Mouse (Mus musculus) intestine, postnatal 0 days (tissue): ENCODE data around the gene Gm35315. TPM values are rescaled to one million over a fixed set of nuclear protein-coding genes. Genes with fewer than 3 reads are reported as not detected.
A peak's percentile ranks its signal among the peaks of the same experiment; 100 is the strongest.
"Not testable (repeated sequence)": the region's sequence is repeated elsewhere in the genome, so short reads cannot be mapped to it uniquely, and the experiment has no call there.

ENCODE experiments used
- ATAC-seq: fragments of 200-750 bp; cut with Nextera tagmentation; 2 replicates; pipeline ENCODE4 v1.8.0; 2017; ENCODE audit warnings: mild to moderate bottlenecking, moderate TSS enrichment, moderate library complexity
- H3K27ac ChIP-seq: fragments of 300-500 bp; sonication (generic); 2 replicates; pipeline ENCODE4 v1.5.1; 2014; ENCODE audit warnings: mild to moderate bottlenecking, low read depth, low read length, moderate library complexity
- H3K27me3 ChIP-seq: fragments of 300-500 bp; sonication (generic); replicated peaks from 2 replicates; pipeline ENCODE4 v1.6.1; 2014; ENCODE audit warnings: low read length, mixed read lengths; ENCODE audit not compliant: control insufficient read depth, insufficient read depth
- H3K36me3 ChIP-seq: fragments of 300-500 bp; sonication (generic); 2 replicates; pipeline ENCODE4 v1.6.1; 2014; ENCODE audit warnings: mild to moderate bottlenecking, moderate library complexity; ENCODE audit not compliant: control insufficient read depth, insufficient read depth
- H3K4me1 ChIP-seq: fragments of 300-500 bp; sonication (generic); replicated peaks from 2 replicates; pipeline ENCODE4 v1.6.1; 2014; ENCODE audit warnings: antibody characterized with exemption, low read length, mixed read lengths; ENCODE audit not compliant: control insufficient read depth, insufficient read depth
- H3K4me2 ChIP-seq: fragments of 300-500 bp; sonication (generic); replicated peaks from 2 replicates; pipeline ENCODE4 v1.6.1; 2014; ENCODE audit warnings: low read depth, mild to moderate bottlenecking, moderate library complexity
- H3K4me3 ChIP-seq: fragments of 300-500 bp; sonication (generic); 2 replicates; pipeline ENCODE4 v1.5.1; 2014; ENCODE audit warnings: low read depth, low read length
- H3K9ac ChIP-seq: fragments of 300-500 bp; sonication (generic); 2 replicates; pipeline ENCODE4 v1.6.1; 2014; ENCODE audit warnings: mild to moderate bottlenecking, low read depth, low read length
- H3K9me3 ChIP-seq: fragments of 300-500 bp; sonication (generic); 2 replicates; pipeline ENCODE4 v1.6.1; 2016; ENCODE audit warnings: mixed run types; ENCODE audit not compliant: control insufficient read depth
- CTCF ChIP-seq: sonication (generic); IDR thresholded peaks from 2 replicates; pipeline ENCODE4 v1.5.1; 2016; ENCODE audit warnings: low read depth, mild to moderate bottlenecking, control low read depth, antibody characterized with exemption, moderate library complexity
- WGBS: fragments of 180-500 bp; shearing (Covaris S2); extraction: QIAGEN DNeasy Blood & Tissue Kit; methylation state at CpG from one replicate; pipeline ENCODE4 v1.1.7; 2014; 5-methylcytosine and 5-hydroxymethylcytosine counted together
- polyA plus RNA-seq: library from polyadenylated mRNA; unstranded; fragments of >200 nt; fragmentation: Nextera tagmentation; extraction: Ambion mirVana; gene quantifications from 2 replicates; pipeline ENCODE4 v1.2.1, GENCODE M21; 2015

Gm35315 gene
- polyA plus RNA-seq, 1 experiment from 2014 or later: 0.52 TPM

DNA sequence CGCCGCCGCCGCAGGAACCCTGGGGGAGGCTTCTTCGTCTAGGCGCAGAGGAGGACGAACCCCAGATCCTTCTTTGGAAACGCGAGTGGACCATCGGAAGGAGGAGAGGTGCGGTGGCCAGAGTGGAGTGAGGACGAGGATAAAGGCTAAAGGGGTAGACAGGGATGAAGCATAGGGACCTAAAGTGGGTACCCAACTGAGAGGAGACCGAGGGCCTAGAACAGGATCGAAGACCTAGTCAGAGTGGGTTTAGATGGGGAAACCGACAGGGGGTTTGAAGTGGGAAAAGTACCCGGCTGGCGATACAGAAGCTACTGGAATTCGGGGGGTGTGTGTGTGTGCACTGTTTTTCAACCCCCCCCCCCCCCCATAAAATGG lies 41.9 kb upstream of the Gm35315 start:
- Histone ChIP-seq H3K9ac (peak overlapping the region; percentile 69), H3K4me3 (peak overlapping the region; percentile 89), H3K36me3 (0 out of 2 replicates have a peak, but pooled peaks cover 4% of the 10 kb centered on the region), H3K9me3 (no peaks in the 10 kb centered on the region), H3K4me1 (no peaks in the 10 kb centered on the region), H3K27me3 (no peaks in the 10 kb centered on the region), H3K4me2 (peak overlapping the region; percentile 78), H3K27ac (peak overlapping the region; percentile 54)
- 3% methylated on average over 18 of the region's 18 CpGs for WGBS
- TF ChIP-seq CTCF: no peak
- no peak for ATAC-seq

DNA sequence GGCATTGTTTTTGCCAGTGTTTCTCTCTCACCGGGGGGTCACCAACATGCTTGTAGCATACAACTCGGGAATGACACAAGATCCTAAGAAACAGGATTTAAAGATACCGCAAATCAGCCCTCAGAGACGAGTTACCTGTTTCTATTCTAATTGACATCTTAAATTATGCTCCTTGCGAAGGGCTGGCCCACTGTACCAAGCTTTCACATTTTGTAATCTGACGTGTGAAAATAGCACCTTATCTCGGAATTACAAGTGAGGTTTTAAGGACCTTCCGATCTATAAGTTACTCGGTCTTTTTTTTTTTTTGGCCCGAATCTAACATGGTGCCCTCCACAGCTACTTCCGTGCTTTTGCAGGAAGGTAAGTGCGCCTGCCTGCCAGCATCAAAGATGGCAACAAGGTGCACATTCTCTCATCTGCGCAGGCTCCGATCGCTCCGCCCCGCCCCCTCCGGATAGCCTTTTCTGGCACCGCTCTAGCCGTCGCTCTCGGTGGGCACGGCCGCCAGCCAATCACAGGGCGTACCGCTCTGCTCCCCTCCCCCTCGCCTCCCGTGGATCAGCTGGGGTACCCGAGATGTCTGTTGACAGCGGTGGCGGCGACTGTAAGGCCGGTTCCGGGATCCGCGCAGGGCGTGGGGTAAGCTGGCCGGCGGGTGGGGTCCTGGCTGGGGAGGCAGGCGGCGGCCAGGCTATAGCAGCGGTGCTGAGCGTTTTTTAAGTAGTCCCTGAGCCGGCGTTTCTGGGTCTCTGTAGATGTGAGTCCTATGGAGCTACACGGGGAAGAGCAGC lies 41.3 kb upstream of the Gm35315 start, which contains the start of gene Chfr:
Gene Chfr (plus strand): TSS at position 550 of the 794 bp plus-strand sequence.
- Histone ChIP-seq H3K4me2 (peak within 1 kb of the TSS; percentile 78), H3K9me3 (no peaks in the 10 kb centered on the region), H3K4me3 (peak within 1 kb of the TSS; percentile 89), H3K27me3 (no peaks in the 10 kb centered on the region), H3K36me3 (no peaks in the 10 kb centered on the region), H3K27ac (peak within 1 kb of the TSS; percentile 54), H3K9ac (peak within 1 kb of the TSS; percentile 69), H3K4me1 (no peaks in the 10 kb centered on the region)
- ATAC-seq: peak; percentile 99
- WGBS: 4% methylated on average over 46 of the region's 46 CpGs
- peak; percentile 32; the same call in 1 of the 2 replicates for TF ChIP-seq CTCF

DNA sequence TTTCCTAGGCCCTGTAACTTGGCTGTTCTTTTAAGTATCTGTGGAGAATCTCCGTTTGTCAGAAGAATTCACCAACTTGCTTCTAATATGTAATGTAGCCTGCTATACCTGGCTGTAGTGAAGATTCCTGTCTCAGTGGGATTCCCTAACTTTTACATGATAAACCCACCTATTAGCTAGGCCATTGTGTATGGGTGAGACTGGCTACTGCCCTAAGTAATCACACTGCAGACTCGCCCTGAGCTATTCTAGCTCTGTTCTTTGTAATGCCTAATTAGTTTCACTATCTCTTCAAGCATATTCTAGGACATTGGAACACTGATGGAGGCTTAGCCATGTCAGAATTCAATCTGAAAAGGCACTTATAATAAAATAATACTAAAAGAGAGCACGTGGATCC lies 28.2 kb upstream of the Gm35315 start:
- H3K27me3 ChIP-seq, ATAC-seq, H3K4me3 ChIP-seq, H3K4me1 ChIP-seq, H3K27ac ChIP-seq, H3K9ac ChIP-seq, H3K4me2 ChIP-seq, H3K9me3 ChIP-seq: not testable (repeated sequence)
- peaks cover 20% of the 10 kb centered on the region for H3K36me3 ChIP-seq
- WGBS: 78% methylated on average over 3 of the region's 3 CpGs

DNA sequence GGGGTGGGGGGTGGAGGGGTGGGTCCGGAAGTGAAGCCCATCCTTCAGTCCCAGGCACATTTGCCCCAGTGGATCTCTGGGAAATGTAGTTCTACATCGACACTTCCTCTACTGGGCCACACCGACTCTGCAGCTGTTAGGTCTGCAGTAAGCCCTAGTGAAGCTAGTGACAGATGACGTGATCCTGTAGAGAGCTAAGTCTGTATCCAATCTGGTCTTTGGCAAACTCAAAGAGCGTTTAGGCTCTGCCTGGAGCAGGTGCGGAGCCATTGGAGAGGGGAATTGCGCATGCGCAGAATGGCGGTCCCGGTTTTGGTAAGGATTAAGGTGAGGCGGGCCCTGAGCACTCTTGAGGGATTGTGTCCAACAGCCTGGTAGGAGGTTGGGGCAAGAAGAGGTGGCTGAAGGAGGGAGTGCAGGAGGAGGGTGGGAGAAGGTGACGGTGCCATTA lies 15.8 kb upstream of the Gm35315 start, which contains the start of gene Zfp605:
Gene Zfp605 (plus strand): TSS at position 102 of the 451 bp plus-strand sequence.
- H3K4me1 ChIP-seq: no peaks in the 10 kb centered on the region
- H3K27ac ChIP-seq: peak within 1 kb of the TSS; percentile 70
- under 1% methylated on average over 12 of the region's 12 CpGs for WGBS
- no peaks in the 10 kb centered on the region for H3K9me3 ChIP-seq
- peak within 1 kb of the TSS; percentile 80 for H3K4me2 ChIP-seq
- ATAC-seq: peak; percentile 31
- H3K27me3 ChIP-seq: no peaks in the 10 kb centered on the region
- peak within 1 kb of the TSS; percentile 70 for H3K4me3 ChIP-seq
- H3K36me3 ChIP-seq: peaks cover 22% of the 10 kb centered on the region
- peak within 1 kb of the TSS; percentile 60 for H3K9ac ChIP-seq
- TF ChIP-seq CTCF: no peak

DNA sequence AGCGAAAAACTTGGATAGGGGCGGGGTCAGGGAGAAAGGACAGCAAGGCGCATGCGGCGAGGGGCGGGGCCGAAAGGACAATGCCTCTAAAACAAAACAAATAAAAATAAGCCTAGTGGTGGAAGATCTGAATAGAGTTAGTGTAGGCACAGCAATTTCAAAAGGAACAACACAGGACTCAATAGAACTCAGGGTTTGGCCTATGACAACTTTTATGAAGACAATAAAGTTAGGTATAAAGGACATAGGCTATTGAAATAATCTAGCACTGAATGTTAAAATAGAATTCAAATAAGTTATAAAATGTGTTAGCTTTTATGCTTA lies 14.0 kb upstream of the Gm35315 start:
- peak; percentile 31; the same call in 1 of the 2 replicates for TF ChIP-seq CTCF
- Histone ChIP-seq H3K27me3 (no peaks in the 10 kb centered on the region), H3K36me3 (peaks cover 40% of the 10 kb centered on the region), H3K9ac (no peak overlapping the region), H3K4me3 (peak overlapping the region; percentile 67), H3K4me2 (peak overlapping the region; percentile 76), H3K4me1 (no peaks in the 10 kb centered on the region), H3K27ac (peak overlapping the region; percentile 97), H3K9me3 (no peaks in the 10 kb centered on the region)
- ATAC-seq: no peak
- WGBS: 0% methylated on average over 7 of the region's 7 CpGs

DNA sequence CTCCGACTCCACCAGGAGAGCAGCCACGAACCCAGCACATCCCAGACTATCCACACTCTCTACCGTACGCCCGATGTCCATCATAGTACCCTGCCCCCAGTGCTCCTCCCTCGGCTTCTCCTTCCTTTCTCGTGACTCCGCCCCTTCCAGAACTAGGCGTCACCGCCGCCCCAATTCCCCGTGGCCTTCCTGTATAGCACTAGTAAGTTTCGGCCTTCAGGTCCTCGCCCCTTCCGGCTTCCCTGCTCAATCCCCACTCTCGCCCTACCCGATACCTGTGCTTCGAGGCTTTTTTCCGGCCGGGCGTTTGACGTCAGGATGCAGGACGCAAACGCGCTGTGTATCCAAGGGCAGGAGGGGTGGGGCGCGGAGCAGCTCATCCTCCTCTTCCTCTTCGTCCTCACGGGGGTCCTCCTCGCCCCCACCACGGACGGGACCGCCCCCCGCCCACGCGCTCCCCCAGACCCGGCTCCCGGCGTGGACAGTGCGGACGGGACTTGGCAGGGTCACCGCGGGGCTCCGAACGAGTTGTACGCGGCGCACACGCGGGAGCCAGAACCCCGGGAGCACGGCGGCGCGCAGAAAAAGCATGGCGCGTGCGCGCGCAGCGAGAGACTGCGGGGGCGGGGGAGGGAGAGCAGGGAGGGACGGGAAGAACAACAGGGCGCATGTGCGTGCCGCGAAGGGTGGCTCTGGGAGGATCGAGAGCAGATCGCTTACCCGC lies 13.5 kb upstream of the Gm35315 start, which contains the start of gene Gtpbp6:
Gene Gtpbp6 (minus strand): TSS at position 617 of the 724 bp plus-strand sequence.
- peak within 1 kb of the TSS; percentile 97 for H3K27ac ChIP-seq
- peak within 1 kb of the TSS; percentile 65 for H3K9ac ChIP-seq
- H3K4me3 ChIP-seq: peak within 1 kb of the TSS; percentile 67
- no peak for TF ChIP-seq CTCF
- ATAC-seq: peak; percentile 90
- H3K9me3 ChIP-seq: no peaks in the 10 kb centered on the region
- under 1% methylated on average over 71 of the region's 71 CpGs for WGBS
- peak within 1 kb of the TSS; percentile 76 for H3K4me2 ChIP-seq
- H3K27me3 ChIP-seq: no peaks in the 10 kb centered on the region
- H3K4me1 ChIP-seq: no peaks in the 10 kb centered on the region
- peaks cover 40% of the 10 kb centered on the region for H3K36me3 ChIP-seq
